Mouse (Mus musculus) testis, adult 2 months (tissue): ENCODE measurements around the gene Dmap1.

Experiments
- CTCF ChIP-seq: fragments of 200-500 bp; IDR thresholded peaks from 2 replicates; pipeline ENCODE4 v1.5.1; 2012; ENCODE audit warnings: low read depth, mild to moderate bottlenecking, inconsistent platforms, low read length, moderate library complexity; ENCODE audit not compliant: control insufficient read depth, insufficient read depth, insufficient replicate concordance
- POLR2A ChIP-seq: fragments of 200-500 bp; IDR thresholded peaks from 2 replicates; pipeline ENCODE4 v1.6.1; 2012; ENCODE audit warnings: low read depth, mild to moderate bottlenecking, inconsistent platforms, low read length, moderate library complexity; ENCODE audit not compliant: control insufficient read depth

- TF ChIP-seq CTCF (no peak), POLR2A (no peak)
Observed at GRCm38 (mm10) chr4:117680963-117681362, 1.1 kb downstream of the Dmap1 start.
